9 mouse cellular contexts compared by ENCODE assay signal in the genomic region with DNA sequence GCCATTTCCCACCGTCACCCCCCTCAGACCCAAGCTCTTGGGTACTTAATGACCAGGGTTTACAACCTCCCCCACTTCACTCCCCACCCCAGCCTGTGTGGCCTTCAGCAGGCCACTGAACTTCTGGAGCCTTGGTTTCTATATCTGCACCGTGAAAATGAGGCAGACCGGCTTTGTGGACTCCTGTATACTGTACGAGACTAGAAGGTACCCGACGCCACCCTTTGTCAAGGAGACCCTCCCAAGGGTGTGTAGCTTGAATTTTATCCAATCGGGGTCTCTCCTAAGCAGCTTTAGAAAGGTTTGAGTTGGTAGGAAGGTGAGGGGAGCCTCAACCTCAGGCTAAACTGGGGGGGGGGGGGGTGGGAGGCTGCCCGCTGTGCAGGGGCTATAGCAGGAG. TPM values are rescaled to one million over a fixed set of nuclear protein-coding genes. Genes with fewer than 3 reads are reported as not detected.
A peak's percentile ranks its signal among the peaks of the same experiment; 100 is the strongest.
DNase-seq lines count a peak whose midpoint lies in the region; ATAC-seq and TF ChIP-seq lines count a peak whose summit lies in the region.
"Had no signal": no experiment of that assay in that cellular context is flagged by ENCODE, and none has a peak within 500 bp of the region (broad histone marks: within the 10 kb centered on the region; RNA-seq: fewer than 3 reads in every experiment).

No protein-coding gene starts in this region.

- H3K9ac ChIP-seq in lung, embryonic 14.5 days, result no peak overlapping the region; the same call in 1 of the 2 replicates
- H3K9ac ChIP-seq in forebrain, embryonic 13.5 days, result no peak overlapping the region
- H3K9ac ChIP-seq in neural tube, embryonic 15.5 days (replicated peaks), result no peak overlapping the region
- H3K9ac ChIP-seq: liver, embryonic 13.5 days had no signal

- H3K36me3 ChIP-seq in lung, embryonic 14.5 days (ENCODE audit: insufficient read depth), result no peaks in the 10 kb centered on the region
- no peaks in the 10 kb centered on the region for H3K36me3 ChIP-seq in forebrain, embryonic 13.5 days (ENCODE audit: poor library complexity, severe bottlenecking)
- no peaks in the 10 kb centered on the region for H3K36me3 ChIP-seq in limb, embryonic 10.5 days
- no peaks in the 10 kb centered on the region for H3K36me3 ChIP-seq in neural tube, embryonic 15.5 days
- H3K36me3 ChIP-seq: liver, embryonic 13.5 days had no signal

- WGBS in lung, embryonic 14.5 days, result 29% methylated on average over 8 of the region's 8 CpGs
- WGBS in forebrain, embryonic 13.5 days, result 17% methylated on average over 7 of the region's 8 CpGs
- 15% methylated on average over 8 of the region's 8 CpGs for WGBS in limb, embryonic 10.5 days
- 13% methylated on average over 7 of the region's 8 CpGs for WGBS in neural tube, embryonic 15.5 days

- DNase-seq in lung, embryonic 14.5 days, result no peak
- no peak for DNase-seq in lung, adult 18-20 months
- DNase-seq in limb, embryonic 10.5 days (ENCODE audit: low spot score), result no peak
- DNase-seq in B cell, adult 2 months, result no peak
- no peak for DNase-seq in layer of hippocampus, postnatal 25 days (ENCODE audit: extremely low spot score in 1 of 2, low spot score in 1 of 2)
- no peak for DNase-seq in adrenal gland, postnatal 4 days (ENCODE audit: low spot score in 2 of 2)
- DNase-seq: liver, embryonic 13.5 days had no signal

- H3K4me1 ChIP-seq in lung, embryonic 14.5 days (ENCODE audit: insufficient read depth), result no peaks in the 10 kb centered on the region
- peaks cover 55% of the 10 kb centered on the region for H3K4me1 ChIP-seq in forebrain, embryonic 13.5 days
- peaks cover 43% of the 10 kb centered on the region for H3K4me1 ChIP-seq in limb, embryonic 10.5 days
- H3K4me1 ChIP-seq in neural tube, embryonic 15.5 days, result peaks cover 62% of the 10 kb centered on the region
- H3K4me1 ChIP-seq: liver, embryonic 13.5 days had no signal

- peak overlapping the region; percentile 47; the same call in 1 of the 2 replicates for H3K4me2 ChIP-seq in lung, embryonic 14.5 days
- H3K4me2 ChIP-seq in forebrain, embryonic 13.5 days, result peak overlapping the region; percentile 36
- peak overlapping the region; percentile 48 for H3K4me2 ChIP-seq in neural tube, embryonic 15.5 days
- H3K4me2 ChIP-seq: liver, embryonic 13.5 days had no signal

- no peak overlapping the region for H3K4me3 ChIP-seq in lung, embryonic 14.5 days (ENCODE audit: low read depth, low read length)
- H3K4me3 ChIP-seq in forebrain, embryonic 13.5 days, result no peak overlapping the region
- H3K4me3 ChIP-seq in limb, embryonic 10.5 days, result peak overlapping the region; percentile 40
- H3K4me3 ChIP-seq in neural tube, embryonic 15.5 days (replicated peaks), result no peak overlapping the region
- H3K4me3 ChIP-seq: liver, embryonic 13.5 days had no signal

- no peak for TF ChIP-seq CTCF in lung, embryonic 14.5 days (IDR thresholded peaks at IDR 0.05; ENCODE audit: low read depth)

- H3K27me3 ChIP-seq in lung, embryonic 14.5 days (ENCODE audit: insufficient read depth, low read length), result 0 out of 2 replicates have a peak, but pooled peaks cover 2% of the 10 kb centered on the region
- H3K27me3 ChIP-seq in forebrain, embryonic 13.5 days, result peaks cover 85% of the 10 kb centered on the region
- peaks cover 90% of the 10 kb centered on the region for H3K27me3 ChIP-seq in limb, embryonic 10.5 days (ENCODE audit: low read depth, poor library complexity, severe bottlenecking)
- no peaks in the 10 kb centered on the region for H3K27me3 ChIP-seq in neural tube, embryonic 15.5 days (replicated peaks)

- 0 out of 2 replicates have a peak, but pooled peaks have one; percentile 24 for ATAC-seq in lung, embryonic 14.5 days (ENCODE audit: insufficient read depth)
- no peak for ATAC-seq in forebrain, embryonic 13.5 days
- ATAC-seq in neural tube, embryonic 15.5 days (ENCODE audit: low FRiP score), result no peak

- H3K27ac ChIP-seq in lung, embryonic 14.5 days (ENCODE audit: low read depth), result no peak overlapping the region
- no peak overlapping the region for H3K27ac ChIP-seq in forebrain, embryonic 13.5 days
- H3K27ac ChIP-seq in limb, embryonic 10.5 days, result peak overlapping the region; percentile 82
- H3K27ac ChIP-seq in neural tube, embryonic 15.5 days (replicated peaks), result no peak overlapping the region
- H3K27ac ChIP-seq: liver, embryonic 13.5 days had no signal

- no peaks in the 10 kb centered on the region for H3K9me3 ChIP-seq in lung, embryonic 14.5 days (ENCODE audit: low read depth, low read length)
- no peaks in the 10 kb centered on the region for H3K9me3 ChIP-seq in forebrain, embryonic 13.5 days (replicated peaks)
- H3K9me3 ChIP-seq in limb, embryonic 10.5 days (replicated peaks), result no peaks in the 10 kb centered on the region
- no peaks in the 10 kb centered on the region for H3K9me3 ChIP-seq in neural tube, embryonic 15.5 days (replicated peaks)
- H3K9me3 ChIP-seq: liver, embryonic 13.5 days had no signal

RNA-seq across cellular contexts. Expression of gene Mrm1, which starts 55.2 kb away (rescaled TPM):
- polyA plus RNA-seq in lung, embryonic 14.5 days (2014; fragmentation: Nextera tagmentation; extraction: Ambion mirVana), result 7.6 and 12.1 TPM in 2 replicates
- 8.9 and 12.3 TPM in 2 replicates for polyA plus RNA-seq in forebrain, embryonic 13.5 days (2015; fragmentation: Nextera tagmentation; extraction: Ambion mirVana)
- 8.3 and 9.4 TPM in 2 replicates for polyA plus RNA-seq in limb, embryonic 10.5 days (2016; fragmentation: Nextera tagmentation; extraction: Ambion mirVana)
- polyA plus RNA-seq in neural tube, embryonic 15.5 days (2015; fragmentation: Nextera tagmentation; extraction: Ambion mirVana), result 19.2 and 19.6 TPM in 2 replicates
- total RNA-seq in layer of hippocampus, postnatal 25 days (2021), result 10 to 100 TPM; 11.4 to 12.2 TPM
- 10 to 100 TPM; 24.5 to 26.0 TPM for total RNA-seq in adrenal gland, postnatal 4 days (2021)
